Mouse (Mus musculus): ENCODE measurements around the gene Slx4ip. TPM values are rescaled to one million over a fixed set of nuclear protein-coding genes. Genes with fewer than 3 reads are reported as not detected.

Slx4ip gene
- total RNA-seq, 2 experiments from 2014 or later, result 6.2 to 8.3 TPM

Other genes starting within 250 kb of the Slx4ip start
- not detected in 2 replicates for gene Snap25, start 177.8 kb upstream of the Slx4ip start, total RNA-seq (2015)
- gene Snap25, start 177.8 kb upstream of the Slx4ip start, total RNA-seq (2017), result not detected in 2 replicates
- gene AL731706.2, start 5.5 kb upstream of the Slx4ip start, total RNA-seq (2015), result 5.2 and 24.7 TPM in 2 replicates
- gene AL731706.2, start 5.5 kb upstream of the Slx4ip start, total RNA-seq (2017), result 22.6 TPM in 1 of 2 replicates, not detected in the other
- gene AL731706.1, start 171 bp downstream of the Slx4ip start, total RNA-seq (2015), result 5.8 and 20.7 TPM in 2 replicates
- 9.9 and 21.6 TPM in 2 replicates for gene AL731706.1, start 171 bp downstream of the Slx4ip start, total RNA-seq (2017)
- 19.4 and 28.2 TPM in 2 replicates for gene Mkks, start 171 bp downstream of the Slx4ip start, total RNA-seq (2015)
- 6.6 and 8.7 TPM in 2 replicates for gene Mkks, start 171 bp downstream of the Slx4ip start, total RNA-seq (2017)
- gene Jag1, start 225.4 kb downstream of the Slx4ip start, total RNA-seq (2015), result 0.62 and 0.76 TPM in 2 replicates
- 0.81 and 1.00 TPM in 2 replicates for gene Jag1, start 225.4 kb downstream of the Slx4ip start, total RNA-seq (2017)